Mouse (Mus musculus): ENCODE data around the gene Traip. TPM values are rescaled to one million over a fixed set of nuclear protein-coding genes. Genes with fewer than 3 reads are reported as not detected.

Traip gene
- polyA plus RNA-seq, 1 experiment from 2014 or later, result 15.0 TPM

GRCm38 (mm10) chr9:107935790-107936214 is 14.1 kb upstream of the Traip start:
- Histone ChIP-seq H3K27me3 (peaks cover 10% of the 10 kb centered on the region), H3K9me3 (no peaks in the 10 kb centered on the region), H3K4me3 (replicated peaks) (peak overlapping the region; percentile 51), H3K36me3 (no peaks in the 10 kb centered on the region), H3K27ac (no peak overlapping the region), H3K4me2 (replicated peaks) (peak overlapping the region; percentile 87), H3K4me1 (replicated peaks) (peaks cover 29% of the 10 kb centered on the region), H3K9ac (replicated peaks) (peak overlapping the region; percentile 66)
- WGBS, result 1% methylated on average over 41 of the region's 41 CpGs
- ATAC-seq, result peak; percentile 66

- Histone ChIP-seq H3K4me1 (replicated peaks) (peaks cover 29% of the 10 kb centered on the region), H3K4me2 (replicated peaks) (peak overlapping the region; percentile 87), H3K36me3 (no peaks in the 10 kb centered on the region), H3K9me3 (no peaks in the 10 kb centered on the region), H3K4me3 (replicated peaks) (peak overlapping the region; percentile 51), H3K27me3 (peaks cover 10% of the 10 kb centered on the region), H3K9ac (replicated peaks) (peak overlapping the region; percentile 66), H3K27ac (no peak overlapping the region)
- WGBS, result under 1% methylated on average over 29 of the region's 29 CpGs
- ATAC-seq, result peak; percentile 65
Observed at GRCm38 (mm10) chr9:107936215-107936822, 13.6 kb upstream of the Traip start.

GRCm38 (mm10) chr9:107936831-107937230 is 13.1 kb upstream of the Traip start:
- no peaks in the 10 kb centered on the region for H3K9me3 ChIP-seq
- H3K27me3 ChIP-seq, result peaks cover 10% of the 10 kb centered on the region
- H3K27ac ChIP-seq, result 0 out of 2 replicates have a peak overlapping the region, but pooled peaks have one; percentile 16
- peak overlapping the region; percentile 87 for H3K4me2 ChIP-seq (replicated peaks)
- H3K4me1 ChIP-seq (replicated peaks), result peaks cover 29% of the 10 kb centered on the region
- WGBS, result 2% methylated on average over 3 of the region's 3 CpGs
- peak; percentile 28; the same call in 1 of the 2 replicates for ATAC-seq
- H3K36me3 ChIP-seq, result no peaks in the 10 kb centered on the region
- H3K9ac ChIP-seq (replicated peaks), result peak overlapping the region; percentile 66
- H3K4me3 ChIP-seq (replicated peaks), result peak overlapping the region; percentile 51

GRCm38 (mm10) chr9:107947241-107948194 is 2.4 kb upstream of the Traip start:
- H3K4me3 ChIP-seq (replicated peaks), result no peak overlapping the region
- no peaks in the 10 kb centered on the region for H3K36me3 ChIP-seq
- no peak overlapping the region for H3K4me2 ChIP-seq (replicated peaks)
- no peaks in the 10 kb centered on the region for H3K27me3 ChIP-seq
- H3K9me3 ChIP-seq, result no peaks in the 10 kb centered on the region
- H3K27ac ChIP-seq, result no peak overlapping the region
- 92% methylated on average over 31 of the region's 31 CpGs for WGBS
- ATAC-seq, result no peak
- H3K9ac ChIP-seq (replicated peaks), result no peak overlapping the region
- H3K4me1 ChIP-seq (replicated peaks), result peaks cover 16% of the 10 kb centered on the region

GRCm38 (mm10) chr9:107949184-107949921 is 583 bp upstream of the Traip start:
- Histone ChIP-seq H3K4me3 (replicated peaks) (no peak overlapping the region), H3K27ac (no peak overlapping the region), H3K9ac (replicated peaks) (no peak overlapping the region), H3K9me3 (no peaks in the 10 kb centered on the region), H3K27me3 (no peaks in the 10 kb centered on the region), H3K36me3 (no peaks in the 10 kb centered on the region), H3K4me2 (replicated peaks) (no peak overlapping the region), H3K4me1 (replicated peaks) (peaks cover 16% of the 10 kb centered on the region)
- WGBS, result 83% methylated on average over 13 of the region's 13 CpGs
- no peak for ATAC-seq

- 14% methylated on average over 45 of the region's 45 CpGs for WGBS
- H3K4me2 ChIP-seq (replicated peaks), result peak overlapping the region; percentile 86
- H3K27ac ChIP-seq, result peak overlapping the region; percentile 85
- H3K4me1 ChIP-seq (replicated peaks), result peaks cover 16% of the 10 kb centered on the region
- no peaks in the 10 kb centered on the region for H3K27me3 ChIP-seq
- H3K9ac ChIP-seq (replicated peaks), result peak overlapping the region; percentile 73
- no peaks in the 10 kb centered on the region for H3K36me3 ChIP-seq
- peak; percentile 97 for ATAC-seq
- no peaks in the 10 kb centered on the region for H3K9me3 ChIP-seq
- H3K4me3 ChIP-seq (replicated peaks), result peak overlapping the region; percentile 64
Observed at GRCm38 (mm10) chr9:107950460-107951355, 772 bp downstream of the Traip start.

- H3K4me1 ChIP-seq (replicated peaks), result peaks cover 22% of the 10 kb centered on the region
- ATAC-seq, result no peak
- H3K9me3 ChIP-seq, result no peaks in the 10 kb centered on the region
- 83% methylated on average over 6 of the region's 6 CpGs for WGBS
- H3K27ac ChIP-seq, result no peak overlapping the region
- no peak overlapping the region for H3K4me3 ChIP-seq (replicated peaks)
- H3K4me2 ChIP-seq (replicated peaks), result no peak overlapping the region
- H3K36me3 ChIP-seq, result peaks cover 8% of the 10 kb centered on the region; the same call in 1 of the 2 replicates
- no peaks in the 10 kb centered on the region for H3K27me3 ChIP-seq
- H3K9ac ChIP-seq (replicated peaks), result no peak overlapping the region
Observed at GRCm38 (mm10) chr9:107955613-107956289, 5.8 kb downstream of the Traip start.

- Histone ChIP-seq H3K27me3 (no peaks in the 10 kb centered on the region), H3K27ac (no peak overlapping the region), H3K9ac (replicated peaks) (no peak overlapping the region), H3K9me3 (no peaks in the 10 kb centered on the region), H3K4me1 (replicated peaks) (peaks cover 24% of the 10 kb centered on the region), H3K4me3 (replicated peaks) (no peak overlapping the region), H3K4me2 (replicated peaks) (no peak overlapping the region), H3K36me3 (peaks cover 9% of the 10 kb centered on the region; the same call in 1 of the 2 replicates)
- ATAC-seq, result no peak
- 21% methylated on average over 6 of the region's 6 CpGs for WGBS
Observed at GRCm38 (mm10) chr9:107957141-107957540, 7.2 kb downstream of the Traip start.

GRCm38 (mm10) chr9:107959896-107960295 is 10.0 kb downstream of the Traip start:
- H3K4me2 ChIP-seq (replicated peaks), result no peak overlapping the region
- peak overlapping the region; percentile 83; the same call in 1 of the 2 replicates for H3K27ac ChIP-seq
- 56% methylated on average over 6 of the region's 6 CpGs for WGBS
- peaks cover 11% of the 10 kb centered on the region; the same call in 1 of the 2 replicates for H3K36me3 ChIP-seq
- no peak overlapping the region; the same call in 1 of the 2 replicates for H3K9ac ChIP-seq (replicated peaks)
- ATAC-seq, result 0 out of 2 replicates have a peak, but pooled peaks have one; percentile 24
- no peaks in the 10 kb centered on the region for H3K9me3 ChIP-seq
- H3K4me1 ChIP-seq (replicated peaks), result peaks cover 26% of the 10 kb centered on the region
- no peak overlapping the region for H3K4me3 ChIP-seq (replicated peaks)
- no peaks in the 10 kb centered on the region for H3K27me3 ChIP-seq

- Histone ChIP-seq H3K36me3 (peaks cover 11% of the 10 kb centered on the region; the same call in 1 of the 2 replicates), H3K4me1 (replicated peaks) (peaks cover 26% of the 10 kb centered on the region), H3K9me3 (no peaks in the 10 kb centered on the region), H3K9ac (replicated peaks) (peak overlapping the region; percentile 24; the same call in 1 of the 2 replicates), H3K27me3 (no peaks in the 10 kb centered on the region), H3K27ac (peak overlapping the region; percentile 83), H3K4me3 (replicated peaks) (no peak overlapping the region), H3K4me2 (replicated peaks) (peak overlapping the region; percentile 36)
- 70% methylated on average over 4 of the region's 4 CpGs for WGBS
- no peak for ATAC-seq
Observed at GRCm38 (mm10) chr9:107960928-107961327, 11.0 kb downstream of the Traip start.
